Mouse (Mus musculus): ENCODE data around the gene Srgn. TPM values are rescaled to one million over a fixed set of nuclear protein-coding genes. Genes with fewer than 3 reads are reported as not detected.

The Srgn gene
- polyA plus RNA-seq, 2 experiments = 23.7 to 82.6 TPM

- Histone ChIP-seq H3K4me1 (replicated peaks; ENCODE audit: control insufficient read depth in 2 of 2, insufficient read depth in 2 of 2, low read length in 1 of 2) (no peaks in the 10 kb centered on the region), H3K4me2 (ENCODE audit: low read depth) (no peak overlapping the region), H3K9me3 (ENCODE audit: control insufficient read depth, low read length) (no peaks in the 10 kb centered on the region), H3K36me3 (replicated peaks; ENCODE audit: control insufficient read depth, insufficient read depth, low read depth) (no peaks in the 10 kb centered on the region), H3K27ac (no peak overlapping the region), H3K9ac (replicated peaks) (no peak overlapping the region), H3K4me3 (ENCODE audit: insufficient read depth in 1 of 2, low read depth in 2 of 2, low read length in 2 of 2) (no peak overlapping the region), H3K27me3 (ENCODE audit: control insufficient read depth, insufficient read depth, low read length) (no peaks in the 10 kb centered on the region)
- DNase-seq (ENCODE audit: low read depth in 3 of 3, low spot score in 3 of 3) = no peak
- ATAC-seq (ENCODE audit: insufficient read depth) = no peak
- TF ChIP-seq CTCF (IDR thresholded peaks at IDR 0.05; ENCODE audit: low read depth) = no peak
- no peak for TF ChIP-seq EP300 (IDR thresholded peaks at IDR 0.05; ENCODE audit: low read depth)
- 58% methylated on average over 9 of the region's 9 CpGs for WGBS (ENCODE audit: insufficient replicate concordance)
Observed at GRCm38 (mm10) chr10:62530183-62530582, 2.9 kb upstream of the Srgn start.

DNA sequence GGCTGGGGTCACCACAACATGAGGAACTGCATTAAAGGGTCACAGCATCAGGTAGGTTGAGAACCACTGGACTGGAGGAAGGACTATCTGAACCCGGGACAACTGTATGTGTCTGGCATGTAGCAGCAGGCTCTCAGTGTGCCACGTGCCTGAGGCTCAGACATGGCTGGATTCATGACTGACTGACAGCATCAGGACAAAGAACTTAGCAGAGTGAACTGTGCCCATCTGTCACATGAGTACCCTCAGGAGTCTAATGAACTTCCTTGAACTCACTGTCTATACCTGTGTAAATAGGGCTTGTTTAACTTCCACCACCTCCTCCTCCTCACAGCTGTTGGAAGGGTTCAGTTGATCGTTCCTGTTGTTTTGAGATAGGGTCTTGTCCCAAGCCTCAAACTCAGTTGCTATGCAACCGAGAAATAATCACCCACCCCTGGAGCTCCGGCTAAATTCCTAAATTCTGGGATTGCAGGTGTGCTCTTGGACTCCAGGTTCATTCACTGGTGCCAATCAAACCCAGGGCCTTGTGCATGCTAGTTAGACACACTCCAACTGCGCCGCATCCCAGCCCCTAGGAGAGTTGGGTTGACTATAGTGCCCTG lies 4.8 kb downstream of the Srgn start:
- Histone ChIP-seq H3K9ac (replicated peaks) (no peak overlapping the region), H3K4me3 (ENCODE audit: insufficient read depth in 1 of 2, low read depth in 2 of 2, low read length in 2 of 2) (no peak overlapping the region), H3K4me2 (ENCODE audit: low read depth) (no peak overlapping the region), H3K36me3 (replicated peaks; ENCODE audit: control insufficient read depth, insufficient read depth, low read depth) (no peaks in the 10 kb centered on the region), H3K27me3 (ENCODE audit: control insufficient read depth, insufficient read depth, low read length) (no peaks in the 10 kb centered on the region), H3K9me3 (ENCODE audit: control insufficient read depth, low read length) (no peaks in the 10 kb centered on the region), H3K4me1 (replicated peaks; ENCODE audit: control insufficient read depth in 2 of 2, insufficient read depth in 2 of 2, low read length in 1 of 2) (peaks cover 18 to 24% of the 10 kb centered on the region in 2 experiments), H3K27ac (no peak overlapping the region)
- 73% methylated on average over 7 of the region's 7 CpGs for WGBS (ENCODE audit: insufficient replicate concordance)
- ATAC-seq (ENCODE audit: insufficient read depth) (no peak), DNase-seq (ENCODE audit: low read depth in 3 of 3, low spot score in 3 of 3) (no peak)
- TF ChIP-seq CTCF (IDR thresholded peaks at IDR 0.05; ENCODE audit: low read depth) (no peak), EP300 (IDR thresholded peaks at IDR 0.05; ENCODE audit: low read depth) (no peak)

DNA sequence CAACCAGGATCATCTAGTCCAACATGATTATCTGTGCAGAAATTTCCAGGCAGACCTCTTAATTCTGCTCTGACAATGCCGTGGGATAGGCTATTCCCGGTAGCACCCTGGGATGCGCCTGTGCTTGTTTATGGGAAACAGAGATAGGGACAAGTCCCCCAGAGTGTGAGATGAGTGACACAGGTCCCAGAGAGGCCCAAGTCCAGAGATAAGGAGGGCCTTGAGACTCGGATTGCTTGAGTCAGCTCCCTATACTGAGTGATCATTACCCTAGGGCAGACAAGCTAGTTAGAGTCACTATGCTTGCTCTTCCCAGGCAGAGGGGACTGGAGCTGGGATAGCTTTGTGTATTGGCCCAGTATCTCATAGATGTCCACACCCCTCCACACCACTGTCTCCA lies 5.5 kb downstream of the Srgn start:
- 10% methylated on average over 4 of the region's 4 CpGs for WGBS (ENCODE audit: insufficient replicate concordance)
- H3K9ac ChIP-seq (replicated peaks) = no peak overlapping the region

DNA sequence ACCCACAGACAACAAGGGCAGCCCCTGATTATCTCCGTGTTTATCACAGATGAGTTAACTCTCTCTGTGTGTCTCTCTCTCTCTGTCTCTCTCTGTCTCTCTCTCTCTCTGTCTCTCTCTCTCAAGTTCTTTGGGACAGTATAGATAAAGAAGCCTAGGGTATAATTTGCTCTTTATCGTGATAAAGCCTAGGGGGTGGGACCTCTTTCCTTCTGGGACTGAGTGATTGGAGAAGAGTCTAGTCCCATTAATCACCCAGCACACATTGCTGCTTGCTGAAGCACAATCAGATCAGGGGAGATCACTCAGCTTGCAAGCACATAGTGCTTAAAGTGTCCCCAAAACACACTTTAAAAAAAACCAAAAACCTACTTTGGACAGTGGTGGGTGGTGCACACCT lies 6.3 kb downstream of the Srgn start:
- WGBS (ENCODE audit: insufficient replicate concordance) = 16% methylated on average over 2 of the region's 2 CpGs
- H3K27ac ChIP-seq = peak overlapping the region; percentile 42

More for the DNA sequence above, 5.5 kb downstream of the Srgn start:
- Histone ChIP-seq H3K4me2 (ENCODE audit: low read depth) (peak overlapping the region; percentile 30; the same call in 1 of the 2 replicates), H3K27ac (no peak overlapping the region), H3K9me3 (ENCODE audit: control insufficient read depth, low read length) (no peaks in the 10 kb centered on the region), H3K27me3 (ENCODE audit: control insufficient read depth, insufficient read depth, low read length) (no peaks in the 10 kb centered on the region), H3K4me3 (ENCODE audit: insufficient read depth in 1 of 2, low read depth in 2 of 2, low read length in 2 of 2) (no peak overlapping the region), H3K4me1 (replicated peaks; ENCODE audit: control insufficient read depth in 2 of 2, insufficient read depth in 2 of 2, low read length in 1 of 2) (peaks cover 18 to 30% of the 10 kb centered on the region in 2 experiments), H3K36me3 (replicated peaks; ENCODE audit: control insufficient read depth, insufficient read depth, low read depth) (no peaks in the 10 kb centered on the region)
- ATAC-seq (ENCODE audit: insufficient read depth) (peak; percentile 72), DNase-seq (ENCODE audit: low read depth in 3 of 3, low spot score in 3 of 3) (no peak)
- no peak for TF ChIP-seq CTCF (IDR thresholded peaks at IDR 0.05; ENCODE audit: low read depth)
- TF ChIP-seq EP300 (IDR thresholded peaks at IDR 0.05; ENCODE audit: low read depth) = no peak

DNA sequence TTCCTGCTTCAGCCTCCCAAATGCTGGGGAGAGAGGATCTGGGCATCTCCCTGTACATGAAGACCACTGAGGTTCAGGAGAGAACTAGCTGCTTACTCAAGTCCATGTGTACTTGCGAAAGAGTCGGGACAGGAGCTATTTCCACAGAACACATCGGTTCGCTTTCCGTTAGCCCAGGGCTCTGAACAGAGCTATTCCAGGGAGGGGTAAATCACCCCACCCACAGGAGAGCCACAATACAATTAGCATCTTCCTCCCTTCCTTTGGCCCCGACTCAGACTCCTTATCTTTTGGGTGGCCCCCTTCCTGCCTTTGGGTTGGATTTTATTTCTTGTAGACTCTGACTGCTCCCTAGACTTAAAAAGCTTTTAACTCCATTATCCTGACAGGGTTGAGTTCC lies 9.7 kb downstream of the Srgn start:
- Histone ChIP-seq H3K9me3 (ENCODE audit: control insufficient read depth, low read length) (no peaks in the 10 kb centered on the region), H3K9ac (replicated peaks) (no peak overlapping the region), H3K36me3 (replicated peaks; ENCODE audit: control insufficient read depth, insufficient read depth, low read depth) (no peaks in the 10 kb centered on the region), H3K27me3 (ENCODE audit: control insufficient read depth, insufficient read depth, low read length) (no peaks in the 10 kb centered on the region), H3K27ac (no peak overlapping the region), H3K4me3 (ENCODE audit: insufficient read depth in 1 of 2, low read depth in 2 of 2, low read length in 2 of 2) (no peak overlapping the region), H3K4me1 (replicated peaks; ENCODE audit: control insufficient read depth in 2 of 2, insufficient read depth in 2 of 2, low read length in 1 of 2) (peaks cover 18 to 28% of the 10 kb centered on the region in 2 experiments), H3K4me2 (ENCODE audit: low read depth) (no peak overlapping the region)
- ATAC-seq (ENCODE audit: insufficient read depth) (no peak), DNase-seq (ENCODE audit: low read depth in 3 of 3, low spot score in 3 of 3) (no peak)
- WGBS (ENCODE audit: insufficient replicate concordance) = 28% methylated on average over 6 of the region's 6 CpGs
- TF ChIP-seq EP300 (IDR thresholded peaks at IDR 0.05; ENCODE audit: low read depth) (no peak), CTCF (IDR thresholded peaks at IDR 0.05; ENCODE audit: low read depth) (no peak)

More for the DNA sequence above, 6.3 kb downstream of the Srgn start:
- no peak overlapping the region for H3K4me3 ChIP-seq (ENCODE audit: insufficient read depth in 1 of 2, low read depth in 2 of 2, low read length in 2 of 2)
- peaks cover 18 to 30% of the 10 kb centered on the region in 2 experiments for H3K4me1 ChIP-seq (replicated peaks; ENCODE audit: control insufficient read depth in 2 of 2, insufficient read depth in 2 of 2, low read length in 1 of 2)
- peak; percentile 72 for TF ChIP-seq EP300 (IDR thresholded peaks at IDR 0.05; ENCODE audit: low read depth)
- TF ChIP-seq CTCF (IDR thresholded peaks at IDR 0.05; ENCODE audit: low read depth) = no peak
- H3K27me3 ChIP-seq (ENCODE audit: control insufficient read depth, insufficient read depth, low read length) = no peaks in the 10 kb centered on the region
- H3K4me2 ChIP-seq (ENCODE audit: low read depth) = peak overlapping the region; percentile 30
- no peak for DNase-seq (ENCODE audit: low read depth in 3 of 3, low spot score in 3 of 3)
- H3K36me3 ChIP-seq (replicated peaks; ENCODE audit: control insufficient read depth, insufficient read depth, low read depth) = no peaks in the 10 kb centered on the region
- no peak overlapping the region for H3K9ac ChIP-seq (replicated peaks)
- no peaks in the 10 kb centered on the region for H3K9me3 ChIP-seq (ENCODE audit: control insufficient read depth, low read length)
- ATAC-seq (ENCODE audit: insufficient read depth) = peak; percentile 83

All from liver, embryonic 14.5 days (tissue).